Mouse (Mus musculus): ENCODE measurements at regions not wholly inside any gene's neighbourhood (a gene's known extent, or its start where the extent isn't known, plus 50 kb on each side); places are given as distances from the start of the nearest gene placed in this dataset.

DNA sequence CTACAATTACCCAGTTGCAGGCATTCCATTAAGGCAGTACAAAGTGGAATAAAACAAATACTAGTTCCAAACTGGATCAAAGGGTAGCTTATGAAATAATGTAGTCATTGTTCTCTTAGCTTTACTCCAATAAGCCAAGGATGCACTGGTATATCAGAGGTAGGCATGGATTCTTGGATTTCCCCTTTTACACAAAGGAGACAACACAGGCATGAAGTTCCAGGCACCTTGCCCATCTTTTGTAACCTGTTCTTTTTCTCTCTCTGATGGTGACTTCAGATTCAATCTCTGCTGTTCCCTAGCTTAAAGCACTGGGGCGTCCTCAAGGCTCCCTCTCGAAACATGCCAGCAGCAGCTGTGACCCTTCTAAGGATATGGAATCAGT, 613.5 kb upstream of the A1bg start:
- no peak overlapping the region for H3K4me2 ChIP-seq (ENCODE audit: insufficient read depth, low read depth, poor library complexity, severe bottlenecking)
- peaks cover 8 to 36% of the 10 kb centered on the region in 2 experiments for H3K4me1 ChIP-seq (ENCODE audit: control insufficient read depth in 1 of 2, insufficient read depth in 2 of 2)
- DNase-seq (ENCODE audit: extremely low read depth), result no peak
- no peak overlapping the region for H3K9ac ChIP-seq (ENCODE audit: insufficient read depth, low read depth)
- no peaks in the 10 kb centered on the region for H3K79me2 ChIP-seq (replicated peaks; ENCODE audit: control insufficient read depth, extremely low read depth, insufficient read depth, poor library complexity, severe bottlenecking)
- no peaks in the 10 kb centered on the region for H3K9me3 ChIP-seq (replicated peaks; ENCODE audit: low read length)
- no peaks in the 10 kb centered on the region for H3K27me3 ChIP-seq (replicated peaks)
- H3K4me3 ChIP-seq (replicated peaks in 1 of 3; ENCODE audit: low read depth in 2 of 3, low read length in 2 of 3, poor library complexity in 1 of 3), result no peak overlapping the region
- no peak overlapping the region for H3K27ac ChIP-seq (ENCODE audit: insufficient read depth, low read depth)
- dilution Hi-C loops (cut with MboI; ENCODE audit: extremely low pct_ligation_motif_present, extremely low pct_unique_long_range_greater_than_20kb, low sequenced_read_pairs) (no loop called here), in situ Hi-C loops (cut with MboI; ENCODE audit: low pct_ligation_motif_present, low pct_unique_long_range_greater_than_20kb, low sequenced_read_pairs) (no loop called here)
- TF ChIP-seq ZKSCAN1 (IDR thresholded peaks at IDR 0.05; ENCODE audit: borderline replicate concordance, low read depth, low read length) (no peak), SIN3A (IDR thresholded peaks at IDR 0.05; ENCODE audit: low read length) (no peak), EP300 (IDR thresholded peaks at IDR 0.05; ENCODE audit: low read length) (no peak), SMC3 (IDR thresholded peaks at IDR 0.05; ENCODE audit: low read depth, low read length) (no peak), MYC (IDR thresholded peaks at IDR 0.05; ENCODE audit: low read depth, low read length) (no peak), BHLHE40 (IDR thresholded peaks at IDR 0.05; ENCODE audit: low read depth, low read length) (no peak), MAFK (IDR thresholded peaks at IDR 0.05; ENCODE audit: insufficient replicate concordance, low read length) (no peak), TBP (conservative IDR thresholded peaks at IDR 0.05; ENCODE audit: low read depth, low read length) (no peak), RCOR1 (conservative IDR thresholded peaks at IDR 0.05; ENCODE audit: low read depth, low read length) (no peak), HCFC1 (IDR thresholded peaks at IDR 0.05; ENCODE audit: low read depth, low read length) (no peak), CHD2 (IDR thresholded peaks at IDR 0.05; ENCODE audit: low read length) (no peak), JUN (IDR thresholded peaks at IDR 0.05; ENCODE audit: insufficient read depth, low read depth, low read length) (no peak), POLR2A (IDR thresholded peaks at IDR 0.05; ENCODE audit: low read depth, low read length) (no peak), CTCF (conservative IDR thresholded peaks at IDR 0.05 in 1 of 2, IDR thresholded peaks at IDR 0.05 in 1 of 2; ENCODE audit: low read depth in 2 of 2, low read length in 2 of 2) (no peak), JUND (conservative IDR thresholded peaks at IDR 0.05; ENCODE audit: low read depth, low read length) (no peak), NRF1 (IDR thresholded peaks at IDR 0.05; ENCODE audit: low read depth, low read length) (no peak)
- H3K36me3 ChIP-seq (replicated peaks in 1 of 2; ENCODE audit: control insufficient read depth in 1 of 2, insufficient read depth in 1 of 2, low read length in 1 of 2), result no peaks in the 10 kb centered on the region

- in situ Hi-C loops (cut with MboI; ENCODE audit: low pct_ligation_motif_present, low pct_unique_long_range_greater_than_20kb, low sequenced_read_pairs) (no loop called here), dilution Hi-C loops (cut with MboI; ENCODE audit: extremely low pct_ligation_motif_present, extremely low pct_unique_long_range_greater_than_20kb, low sequenced_read_pairs) (no loop called here)
- peaks cover 8 to 32% of the 10 kb centered on the region in 2 experiments for H3K4me1 ChIP-seq (ENCODE audit: control insufficient read depth in 1 of 2, insufficient read depth in 2 of 2)
Observed at GRCm38 (mm10) chr15:61535644-61536331, 613.0 kb upstream of the A1bg start.

More at GRCm38 (mm10) chr15:61535644-61536331, 613.0 kb upstream of the A1bg start:
- H3K4me2 ChIP-seq (ENCODE audit: insufficient read depth, low read depth, poor library complexity, severe bottlenecking), result no peak overlapping the region
- no peaks in the 10 kb centered on the region for H3K27me3 ChIP-seq (replicated peaks)
- H3K27ac ChIP-seq (ENCODE audit: insufficient read depth, low read depth), result no peak overlapping the region
- no peaks in the 10 kb centered on the region for H3K79me2 ChIP-seq (replicated peaks; ENCODE audit: control insufficient read depth, extremely low read depth, insufficient read depth, poor library complexity, severe bottlenecking)
- H3K36me3 ChIP-seq (replicated peaks in 1 of 2; ENCODE audit: control insufficient read depth in 1 of 2, insufficient read depth in 1 of 2, low read length in 1 of 2), result no peaks in the 10 kb centered on the region
- H3K9me3 ChIP-seq (replicated peaks; ENCODE audit: low read length), result no peaks in the 10 kb centered on the region
- H3K4me3 ChIP-seq (replicated peaks in 1 of 3; ENCODE audit: low read depth in 2 of 3, low read length in 2 of 3, poor library complexity in 1 of 3), result no peak overlapping the region
- TF ChIP-seq POLR2AphosphoS2 (IDR thresholded peaks at IDR 0.05; ENCODE audit: low read depth, low read length), result no peak
- TF ChIP-seq ZC3H11A (IDR thresholded peaks at IDR 0.05; ENCODE audit: low read depth, low read length), result no peak
- TF ChIP-seq HCFC1 (IDR thresholded peaks at IDR 0.05; ENCODE audit: low read depth, low read length), result no peak
- TF ChIP-seq CHD2 (IDR thresholded peaks at IDR 0.05; ENCODE audit: low read length), result no peak
- no peak for TF ChIP-seq MEF2A (IDR thresholded peaks at IDR 0.05; ENCODE audit: borderline replicate concordance, low read depth, low read length)
- TF ChIP-seq ZNF384 (IDR thresholded peaks at IDR 0.05; ENCODE audit: low read depth, low read length), result no peak
- no peak for TF ChIP-seq EP300 (IDR thresholded peaks at IDR 0.05; ENCODE audit: low read length)
- TF ChIP-seq ETS1 (conservative IDR thresholded peaks at IDR 0.05; ENCODE audit: low read depth, low read length), result no peak
- no peak for TF ChIP-seq MAZ (IDR thresholded peaks at IDR 0.05; ENCODE audit: low read depth, low read length)
- TF ChIP-seq MYC (IDR thresholded peaks at IDR 0.05; ENCODE audit: low read depth, low read length), result no peak
- no peak for TF ChIP-seq JUN (IDR thresholded peaks at IDR 0.05; ENCODE audit: insufficient read depth, low read depth, low read length)
- TF ChIP-seq RCOR1 (conservative IDR thresholded peaks at IDR 0.05; ENCODE audit: low read depth, low read length), result no peak
- no peak overlapping the region for H3K9ac ChIP-seq (ENCODE audit: insufficient read depth, low read depth)
- no peak for DNase-seq (ENCODE audit: extremely low read depth)

Measured in CH12.LX (cell line).